Mouse (Mus musculus) limb, embryonic 14.5 days (tissue): ENCODE results near the gene Cyb5r2. TPM values are rescaled to one million over a fixed set of nuclear protein-coding genes. Genes with fewer than 3 reads are reported as not detected.
A peak's percentile ranks its signal among the peaks of the same experiment; 100 is the strongest.

ENCODE experiments used
- ATAC-seq: fragments of 200-750 bp; cut with Nextera tagmentation; 2 replicates; pipeline ENCODE4 v1.8.0; 2017; ENCODE audit warnings: low read depth, moderate number of reproducible peaks, moderate TSS enrichment; ENCODE audit not compliant: low FRiP score
- DNase-seq: peaks from one replicate; pipeline ENCODE4 v3.0.0-alpha.2; 2015; ENCODE audit warnings: low spot score
- H3K27ac ChIP-seq: fragments of 300-500 bp; sonication (generic); replicated peaks from 2 replicates; pipeline ENCODE4 v1.5.1; 2014; ENCODE audit warnings: low read depth, mild to moderate bottlenecking, low read length, moderate library complexity, mixed read lengths
- H3K27me3 ChIP-seq: fragments of 300-500 bp; sonication (generic); 2 replicates; pipeline ENCODE4 v1.6.1; 2014; ENCODE audit warnings: low read length, mixed read lengths; ENCODE audit not compliant: control insufficient read depth, insufficient read depth
- H3K36me3 ChIP-seq: fragments of 300-500 bp; sonication (generic); 2 replicates; pipeline ENCODE4 v1.6.1; 2014; ENCODE audit warnings: mild to moderate bottlenecking, low read length, moderate library complexity, mixed read lengths; ENCODE audit not compliant: control insufficient read depth, insufficient read depth
- H3K4me1 ChIP-seq: fragments of 300-500 bp; sonication (generic); 2 replicates; pipeline ENCODE4 v1.6.1; 2014; ENCODE audit warnings: antibody characterized with exemption, low read length, mixed read lengths; ENCODE audit not compliant: control insufficient read depth, insufficient read depth
- H3K4me2 ChIP-seq: fragments of 300-500 bp; sonication (generic); replicated peaks from 2 replicates; pipeline ENCODE4 v1.6.1; 2014; ENCODE audit warnings: low read depth, mild to moderate bottlenecking, low read length, moderate library complexity; ENCODE audit not compliant: severe bottlenecking
- H3K4me3 ChIP-seq: fragments of 300-500 bp; sonication (generic); replicated peaks from 2 replicates; pipeline ENCODE4 v1.5.1; 2014; ENCODE audit warnings: low read length
- H3K9ac ChIP-seq: fragments of 300-500 bp; sonication (generic); 2 replicates; pipeline ENCODE4 v1.6.1; 2014; ENCODE audit warnings: mild to moderate bottlenecking, low read depth, low read length, moderate library complexity; ENCODE audit not compliant: severe bottlenecking
- H3K9me3 ChIP-seq: fragments of 300-500 bp; sonication (generic); 2 replicates; pipeline ENCODE4 v1.6.1; 2016; ENCODE audit warnings: low read length; ENCODE audit not compliant: control insufficient read depth
- POLR2A ChIP-seq: fragments of 200-500 bp; IDR thresholded peaks from 2 replicates; pipeline ENCODE4 v1.8.0; 2012; ENCODE audit warnings: inconsistent platforms, mild to moderate bottlenecking, moderate library complexity, borderline replicate concordance; ENCODE audit not compliant: insufficient read depth, insufficient read length; ENCODE audit errors: extremely low read depth
- WGBS: fragments of 180-500 bp; shearing (Covaris S2); extraction: QIAGEN DNeasy Blood & Tissue Kit; methylation state at CpG from one replicate; pipeline ENCODE4 v1.1.7; 2014; 5-methylcytosine and 5-hydroxymethylcytosine counted together
- polyA plus RNA-seq, 2 experiments: library from polyadenylated mRNA; depleted of rRNA in 1 of 2; stranded (reverse) in 1 of 2; unstranded in 1 of 2; fragments of >200 nt; fragmentation: Nextera tagmentation in 1 of 2; extraction: Ambion mirVana in 1 of 2; gene quantifications; 2 replicates each; pipeline versions ENCODE4 v1.2.1 to v1.2.3; 2012 to 2014

The Cyb5r2 gene
- polyA plus RNA-seq (2012; rRNA removed) (0.14 and 0.33 TPM in 2 replicates), polyA plus RNA-seq (2014; fragmentation: Nextera tagmentation; extraction: Ambion mirVana) (0.23 and 0.32 TPM in 2 replicates)

DNA sequence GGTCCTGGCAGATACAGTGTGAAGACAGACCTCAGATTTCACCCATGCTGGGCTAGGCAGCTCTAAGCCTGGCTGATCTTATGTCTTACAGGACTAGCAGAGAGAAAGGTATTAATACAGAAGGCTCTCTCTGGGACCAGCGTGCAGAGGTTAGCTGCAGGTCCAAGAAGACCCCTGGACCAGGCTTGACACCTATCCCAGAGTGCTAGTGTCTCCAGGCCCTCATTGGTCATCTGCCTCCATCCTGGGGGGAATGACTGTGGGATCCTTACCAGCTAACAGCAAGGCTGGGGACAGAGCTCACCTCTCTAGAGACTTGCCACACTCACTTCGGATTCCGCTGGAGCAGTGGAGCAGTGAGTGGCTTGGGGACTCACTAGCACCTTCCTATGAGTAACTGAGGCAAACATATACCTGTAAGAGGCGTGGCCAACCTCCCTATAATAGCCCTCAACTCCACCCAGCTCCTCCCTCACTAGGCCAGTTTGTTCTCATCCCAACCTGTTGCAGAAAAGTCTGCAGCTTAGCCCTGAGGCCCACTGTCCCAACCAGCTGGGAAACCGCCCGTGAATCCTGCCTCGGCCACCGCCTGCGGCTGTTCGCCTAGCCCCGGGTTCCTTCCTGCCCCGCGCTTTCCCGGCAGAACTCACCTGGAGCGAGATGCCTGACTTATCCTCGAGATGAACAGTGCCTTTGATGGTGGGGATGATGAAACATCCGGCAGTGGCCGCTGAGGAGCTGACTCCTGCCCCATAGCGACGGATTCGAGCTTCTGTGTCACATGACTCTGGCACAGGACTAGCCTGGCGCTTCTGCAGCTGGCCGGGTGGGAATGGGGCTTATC lies at the start of gene Cyb5r2:
TSS of gene Cyb5r2 (minus strand) at position 725 of the 844 bp plus-strand sequence.
- Histone ChIP-seq H3K4me2 (peak within 1 kb of the TSS; percentile 47), H3K27ac (no peak within 1 kb of the TSS), H3K4me1 (no peaks in the 10 kb centered on the region), H3K36me3 (no peaks in the 10 kb centered on the region), H3K4me3 (peak within 1 kb of the TSS; percentile 23), H3K9me3 (no peaks in the 10 kb centered on the region), H3K27me3 (no peaks in the 10 kb centered on the region), H3K9ac (peak within 1 kb of the TSS; percentile 38)
- ATAC-seq (peak; percentile 50), DNase-seq (no peak)
- WGBS, result 10% methylated on average over 23 of the region's 23 CpGs
- TF ChIP-seq POLR2A, result no peak

DNA sequence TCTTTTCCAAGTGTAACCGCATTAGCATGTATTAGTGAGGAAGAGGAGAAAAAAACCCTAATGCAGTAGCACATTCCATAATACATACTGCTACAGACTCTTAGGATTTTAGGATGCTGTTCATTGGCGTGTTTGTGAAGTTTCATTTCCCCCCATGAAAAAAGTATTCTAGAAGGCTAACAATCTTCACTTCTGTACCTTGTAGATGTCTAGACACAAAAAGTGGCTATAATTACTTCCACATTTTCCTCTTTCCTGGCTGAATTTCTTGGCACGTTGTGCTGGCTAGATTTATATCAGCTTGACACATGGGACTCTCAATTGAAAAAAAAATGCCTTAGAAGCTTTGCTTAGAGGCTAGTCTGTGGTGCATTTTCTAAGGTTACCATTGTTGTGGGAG lies 44.3 kb upstream of the Cyb5r2 start:
- DNase-seq (peak; percentile 74), ATAC-seq (peak; percentile 62)
- H3K9ac ChIP-seq, result no peak overlapping the region
- no peak overlapping the region for H3K4me2 ChIP-seq
- no peaks in the 10 kb centered on the region for H3K36me3 ChIP-seq
- H3K27ac ChIP-seq, result no peak overlapping the region
- H3K9me3 ChIP-seq, result no peaks in the 10 kb centered on the region
- no peak for TF ChIP-seq POLR2A
- peaks cover 5% of the 10 kb centered on the region; the same call in 1 of the 2 replicates for H3K4me1 ChIP-seq
- H3K4me3 ChIP-seq, result no peak overlapping the region
- no peaks in the 10 kb centered on the region for H3K27me3 ChIP-seq
- 33% methylated on average over 3 of the region's 3 CpGs for WGBS

GRCm38 (mm10) chr7:107801108-107801507 lies 43.3 kb upstream of the Cyb5r2 start, which contains the start of gene Ovch2:
TSS of gene Ovch2 (minus strand) at chr7:107801208.
- WGBS, result 85% methylated on average over 2 of the region's 2 CpGs
- no peak within 1 kb of the TSS for H3K27ac ChIP-seq
- ATAC-seq (no peak), DNase-seq (no peak)
- H3K9me3 ChIP-seq, result no peaks in the 10 kb centered on the region
- H3K4me3 ChIP-seq, result no peak within 1 kb of the TSS
- H3K27me3 ChIP-seq, result no peaks in the 10 kb centered on the region
- H3K4me2 ChIP-seq, result no peak within 1 kb of the TSS
- no peaks in the 10 kb centered on the region for H3K36me3 ChIP-seq
- no peak for TF ChIP-seq POLR2A
- H3K4me1 ChIP-seq, result peaks cover 5% of the 10 kb centered on the region; the same call in 1 of the 2 replicates
- H3K9ac ChIP-seq, result no peak within 1 kb of the TSS

- no peak overlapping the region for H3K9ac ChIP-seq
- no peak for TF ChIP-seq POLR2A
- no peaks in the 10 kb centered on the region for H3K9me3 ChIP-seq
- no peak overlapping the region for H3K4me3 ChIP-seq
- ATAC-seq, result no peak
- H3K36me3 ChIP-seq, result no peaks in the 10 kb centered on the region
- DNase-seq, result no peak
- 88% methylated on average over 2 of the region's 2 CpGs for WGBS
- H3K27ac ChIP-seq, result no peak overlapping the region
- no peaks in the 10 kb centered on the region for H3K4me1 ChIP-seq
- H3K27me3 ChIP-seq, result no peaks in the 10 kb centered on the region
- no peak overlapping the region for H3K4me2 ChIP-seq
Measured at GRCm38 (mm10) chr7:107796500-107796899, 38.7 kb upstream of the Cyb5r2 start.

DNA sequence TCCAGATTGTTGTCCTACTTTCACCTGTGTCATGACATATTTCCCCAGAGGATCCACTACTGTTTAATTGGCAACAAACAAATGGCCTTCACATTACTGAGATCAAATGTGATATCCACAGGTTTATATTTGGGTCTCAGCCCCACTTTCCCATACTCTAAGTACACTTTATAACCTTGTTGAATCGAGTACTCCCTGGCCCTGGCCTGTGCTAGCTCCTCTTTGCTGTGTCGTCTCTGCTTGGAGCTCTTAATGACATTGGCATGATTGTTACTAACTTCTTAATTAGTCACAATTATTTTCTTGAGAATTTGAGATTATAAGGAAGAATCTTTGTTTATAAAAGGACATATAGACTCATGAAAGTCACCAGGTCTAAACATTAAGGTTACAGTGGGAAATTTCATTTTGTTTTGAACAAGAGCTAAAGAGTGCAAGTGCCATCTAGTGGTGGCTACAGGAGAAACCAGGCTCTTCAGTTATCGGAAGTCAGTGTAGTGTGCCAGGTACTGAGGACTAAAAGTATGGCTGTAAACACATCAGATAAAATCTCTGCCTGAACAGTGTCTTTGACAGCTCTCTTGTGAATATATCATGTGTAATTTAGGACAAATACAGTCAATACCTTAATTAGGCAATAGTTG lies 30.3 kb upstream of the Cyb5r2 start:
- Histone ChIP-seq H3K4me2 (no peak overlapping the region), H3K36me3 (no peaks in the 10 kb centered on the region), H3K27ac (no peak overlapping the region), H3K4me1 (no peaks in the 10 kb centered on the region), H3K27me3 (no peaks in the 10 kb centered on the region), H3K4me3 (no peak overlapping the region), H3K9ac (no peak overlapping the region), H3K9me3 (no peaks in the 10 kb centered on the region)
- TF ChIP-seq POLR2A, result no peak
- DNase-seq (peak; percentile 58), ATAC-seq (no peak)
- WGBS, result 51% methylated on average over 3 of the region's 3 CpGs
